Mouse (Mus musculus) lung, postnatal 0 days (tissue): Measurements from ENCODE around the gene Tspan9.

Source experiments
- CTCF ChIP-seq: IDR thresholded peaks from 2 replicates; pipeline ENCODE4 v1.5.1; 2016; ENCODE audit warnings: antibody characterized with exemption, mild to moderate bottlenecking
- EP300 ChIP-seq: IDR thresholded peaks from 2 replicates; pipeline ENCODE4 v1.6.1; 2016; ENCODE audit warnings: antibody characterized with exemption, mild to moderate bottlenecking, control low read depth

DNA sequence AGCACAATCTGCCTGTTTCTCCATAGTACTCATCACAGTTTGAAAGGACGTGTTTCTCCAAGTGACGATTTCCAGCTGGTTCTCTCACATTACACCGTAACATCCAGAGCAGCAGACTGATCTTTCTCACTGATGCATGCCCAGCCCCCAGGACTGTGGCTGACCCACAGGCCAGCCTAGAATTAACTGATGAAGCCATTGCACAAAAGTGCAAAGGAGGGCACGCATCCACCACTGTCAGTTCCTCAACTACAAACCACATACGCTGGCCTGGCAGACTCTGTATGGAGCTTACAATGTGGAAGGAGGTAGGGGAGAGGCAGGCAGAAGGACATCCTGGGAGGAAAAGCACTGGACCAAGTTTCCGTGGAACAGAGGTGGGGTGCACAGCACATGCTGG, 101.6 kb downstream of the Tspan9 start:
- TF ChIP-seq CTCF (no peak), EP300 (no peak)
